Mouse (Mus musculus) kidney, adult 9 months (tissue): ENCODE measurements around the gene Trpv6.

Experiments used
- DNase-seq: peaks from one replicate; pipeline ENCODE4 v3.0.0; 2022

Gene Trpv6

DNA sequence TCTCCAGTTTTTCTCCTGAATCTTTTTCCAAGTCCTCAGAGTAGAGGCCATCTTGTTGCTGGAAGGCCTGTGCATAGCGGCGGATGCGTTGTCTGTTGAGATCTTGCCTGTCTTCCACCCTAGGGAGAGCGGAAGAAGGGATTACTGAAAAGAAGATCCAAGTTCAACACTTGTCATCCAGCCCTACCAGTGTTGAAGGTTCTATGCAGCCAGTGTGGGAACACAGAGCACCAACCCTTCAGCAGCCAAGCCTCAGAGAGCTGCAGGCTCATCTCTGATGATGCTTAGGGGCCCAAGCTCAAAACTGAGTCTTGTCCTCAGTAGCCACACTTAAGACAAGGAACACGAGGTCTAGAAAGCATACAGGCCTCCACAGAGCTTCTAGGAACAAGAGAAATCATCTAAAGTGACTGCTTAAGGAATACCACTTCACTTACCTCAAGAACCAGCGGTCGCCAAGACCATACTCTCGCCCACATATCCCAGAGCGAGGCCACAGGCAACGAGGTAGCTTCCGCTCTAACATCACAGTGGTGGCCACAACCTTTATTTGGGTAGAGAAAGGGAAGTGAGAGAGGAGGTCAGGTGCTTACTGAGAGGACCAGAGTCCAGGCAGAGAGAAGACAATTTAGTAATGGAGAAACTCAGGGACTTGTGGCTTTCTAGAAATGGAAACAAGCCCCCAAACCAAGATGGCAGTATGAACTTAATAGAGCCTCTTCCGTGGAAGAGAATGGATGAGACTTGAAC, 14.8 kb downstream of the Trpv6 start:
- no peak for DNase-seq

DNA sequence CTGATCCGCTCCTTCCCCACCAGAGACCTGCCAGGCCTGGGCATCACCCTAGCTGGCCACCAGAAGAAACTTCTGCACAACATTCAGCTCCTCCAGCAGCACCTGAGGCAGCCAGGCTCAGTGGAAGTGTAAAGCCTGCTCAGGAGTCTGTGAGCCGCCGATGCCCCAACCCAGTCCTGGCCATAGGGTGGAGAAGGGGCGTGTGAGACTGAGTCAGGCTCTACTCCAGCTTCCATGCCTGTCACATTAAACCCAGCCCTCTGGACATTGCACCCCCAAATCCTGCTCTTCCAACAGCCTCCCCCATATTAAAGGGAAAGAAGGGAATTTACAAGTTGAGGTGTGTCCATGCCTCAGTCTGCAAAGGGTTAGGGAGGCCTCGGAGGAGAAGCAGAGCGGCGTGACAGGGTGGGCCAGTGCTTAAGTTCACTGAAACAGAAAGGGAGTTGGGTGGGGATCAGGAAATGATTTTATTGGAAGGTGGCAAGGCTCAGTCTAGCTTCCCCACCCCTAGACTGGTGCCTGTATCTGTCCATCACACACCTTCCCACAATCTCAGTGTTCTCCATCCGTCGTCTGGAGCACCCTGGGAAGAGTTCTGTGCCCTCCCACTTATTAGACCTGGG, 15.9 kb downstream of the Trpv6 start:
- no peak for DNase-seq

DNA sequence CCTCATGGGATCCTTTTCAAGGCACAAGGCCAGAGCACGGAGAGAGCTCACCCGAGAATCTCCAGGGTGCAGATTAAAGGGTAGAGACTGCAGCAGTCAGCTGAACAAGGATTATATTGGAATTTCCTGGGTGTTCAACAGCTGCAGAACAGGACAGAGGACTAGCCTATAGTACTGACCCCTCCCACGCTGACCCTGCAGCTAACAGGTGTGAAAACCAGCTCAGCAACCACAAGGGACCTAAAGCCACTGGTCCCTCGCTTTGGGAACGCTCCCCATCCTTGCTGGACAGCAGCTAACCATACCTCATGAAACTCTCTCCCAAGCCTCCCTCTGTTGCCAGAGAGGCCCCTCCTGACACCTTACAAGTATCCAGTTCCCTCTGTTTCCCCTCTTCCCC, 28.6 kb downstream of the Trpv6 start:
- DNase-seq: no peak

DNA sequence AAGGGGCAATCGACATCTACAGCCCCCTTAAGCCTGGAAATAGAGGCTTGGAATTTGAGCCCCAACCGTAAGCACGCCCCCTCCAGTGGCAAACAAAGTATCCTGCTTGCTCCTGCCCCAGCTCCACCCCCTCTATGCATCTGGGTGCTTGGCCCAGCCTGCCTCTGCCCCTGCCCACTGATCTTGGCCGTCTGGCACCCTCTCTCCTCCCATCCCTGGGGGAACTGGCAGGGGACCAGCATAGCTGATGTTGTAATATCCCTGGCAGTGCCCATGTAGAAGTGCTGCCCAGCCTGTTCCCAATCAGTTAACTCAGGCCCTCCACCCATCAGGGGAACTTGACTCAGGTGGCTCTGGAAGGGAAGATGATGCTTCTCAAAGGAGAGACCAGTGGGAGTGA, 30.0 kb downstream of the Trpv6 start:
- DNase-seq: peak; percentile 18

DNA sequence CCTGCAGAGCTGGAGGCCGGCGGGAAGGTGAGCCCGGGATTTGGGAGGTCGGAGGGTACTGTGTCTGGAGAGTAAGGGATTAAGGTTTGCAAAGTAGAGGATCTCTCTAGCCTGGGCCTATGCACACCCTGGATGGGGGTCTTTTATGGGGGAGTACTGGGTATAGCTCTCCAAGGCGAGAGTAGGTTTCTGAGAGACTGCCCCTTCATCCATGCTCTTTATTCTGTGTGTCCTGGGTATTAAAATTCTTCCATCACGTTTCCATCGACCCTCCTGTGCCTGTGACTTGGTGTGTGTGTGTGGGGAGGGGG, 30.5 kb downstream of the Trpv6 start:
- no peak for DNase-seq

DNA sequence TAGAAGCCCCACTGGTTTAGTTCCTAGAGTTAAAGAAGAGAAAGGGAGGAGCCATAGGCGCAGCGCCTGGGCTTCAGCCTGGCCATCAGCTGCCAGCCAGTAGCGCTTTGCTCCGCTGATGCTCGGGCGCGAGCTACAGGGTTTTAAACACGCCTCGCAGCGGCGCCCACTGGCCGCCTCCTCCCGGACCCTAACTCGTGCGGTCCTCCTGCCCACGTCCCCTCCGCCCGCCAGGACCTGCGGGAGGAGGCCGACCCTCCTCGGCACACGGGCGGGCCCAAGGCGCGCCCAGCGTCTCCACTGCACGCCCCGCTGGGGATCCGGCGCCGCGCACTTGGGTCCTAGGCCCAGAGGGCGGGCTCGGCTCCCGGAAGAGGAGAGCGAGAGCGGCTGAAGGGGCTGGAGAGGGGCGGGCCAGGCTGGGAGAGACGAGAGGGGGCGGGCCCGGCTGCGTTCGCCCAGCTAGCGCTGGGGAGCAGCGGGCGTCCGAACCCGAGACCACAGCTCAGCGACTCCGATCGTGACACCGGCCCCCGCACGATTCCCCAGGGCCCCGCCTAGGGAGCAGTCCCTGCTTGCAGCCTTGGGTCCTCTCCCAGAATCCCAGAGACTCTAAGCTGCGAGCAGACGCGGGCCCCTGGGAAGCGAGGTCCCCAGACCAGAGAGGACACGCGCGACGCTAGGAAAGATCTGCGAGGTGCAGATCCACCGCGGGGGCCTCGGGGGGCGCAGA, 31.0 kb downstream of the Trpv6 start, which contains the start of gene Ephb6:
Ephb6 (plus strand) TSS at position 422 of the 733 bp plus-strand sequence.
- DNase-seq: peak; percentile 15

DNA sequence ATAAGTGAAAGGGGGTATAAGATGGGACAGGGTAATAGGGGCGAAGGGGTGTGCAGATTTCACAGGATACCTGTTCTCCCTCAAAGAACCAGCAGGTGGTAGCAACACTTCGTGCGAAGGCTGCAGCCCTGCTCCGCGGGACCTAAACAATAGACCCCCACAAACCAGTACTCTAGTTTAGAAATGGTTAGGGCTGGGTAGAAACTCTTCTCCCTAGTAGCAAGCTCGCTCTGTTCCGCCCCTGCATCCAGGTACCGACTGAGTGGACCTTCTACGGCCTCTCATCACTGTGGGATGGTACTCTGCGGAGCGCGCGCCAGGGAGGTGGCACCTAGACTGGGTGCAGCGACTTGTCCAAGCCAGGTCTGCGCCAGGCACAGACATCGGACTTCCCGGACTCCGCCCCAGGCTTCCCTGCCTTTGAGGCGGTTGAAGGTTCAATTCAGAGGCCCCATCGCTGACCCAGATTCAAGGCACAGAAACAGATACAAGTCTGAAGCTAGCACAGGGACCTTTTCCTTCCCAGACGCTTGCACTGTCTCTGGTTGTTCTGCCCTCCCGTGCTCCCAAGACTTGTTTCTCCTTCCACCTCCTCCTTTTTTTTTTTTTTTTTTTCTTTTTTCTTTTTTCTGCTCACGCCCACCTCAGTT, 31.7 kb downstream of the Trpv6 start:
- peak; percentile 29 for DNase-seq

DNA sequence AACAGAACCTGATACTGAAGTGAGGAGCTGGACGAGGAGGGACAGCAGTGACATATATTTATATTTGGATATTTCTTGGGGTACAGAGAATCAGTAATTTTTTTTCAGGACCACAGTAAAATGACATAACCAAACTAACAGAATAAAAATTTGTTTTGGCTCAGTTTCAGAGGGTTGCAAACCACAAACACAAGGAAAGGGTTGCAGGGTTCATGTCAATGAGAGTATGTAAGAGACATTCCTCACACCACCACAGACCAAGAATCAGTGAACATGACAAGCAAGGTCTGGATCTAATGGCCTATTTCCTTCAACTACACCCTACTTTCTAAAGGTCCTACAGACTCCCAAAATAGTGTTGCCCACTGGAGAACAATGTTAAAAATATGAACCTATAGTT, 54.0 kb downstream of the Trpv6 start:
- no peak for DNase-seq

DNA sequence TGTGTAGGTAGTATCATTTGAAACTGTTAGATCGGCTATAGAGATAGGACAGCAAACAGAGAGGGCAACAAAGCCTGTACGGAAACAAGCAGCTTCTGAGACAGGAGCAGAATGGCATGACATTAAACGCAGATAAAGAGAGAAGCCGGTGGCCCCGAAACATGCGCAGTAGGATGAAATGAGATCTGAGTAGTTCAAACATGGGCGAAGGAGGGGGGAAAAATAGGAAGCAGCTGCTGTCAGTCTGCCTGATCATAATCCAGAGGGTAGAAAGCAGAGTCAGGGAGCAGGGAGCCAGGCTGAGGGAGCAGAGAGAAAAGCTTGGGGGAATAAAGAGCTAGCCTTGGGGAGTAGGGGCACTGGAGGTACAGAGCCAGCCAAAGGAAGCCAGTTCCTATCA, 54.9 kb downstream of the Trpv6 start:
- DNase-seq: no peak

DNA sequence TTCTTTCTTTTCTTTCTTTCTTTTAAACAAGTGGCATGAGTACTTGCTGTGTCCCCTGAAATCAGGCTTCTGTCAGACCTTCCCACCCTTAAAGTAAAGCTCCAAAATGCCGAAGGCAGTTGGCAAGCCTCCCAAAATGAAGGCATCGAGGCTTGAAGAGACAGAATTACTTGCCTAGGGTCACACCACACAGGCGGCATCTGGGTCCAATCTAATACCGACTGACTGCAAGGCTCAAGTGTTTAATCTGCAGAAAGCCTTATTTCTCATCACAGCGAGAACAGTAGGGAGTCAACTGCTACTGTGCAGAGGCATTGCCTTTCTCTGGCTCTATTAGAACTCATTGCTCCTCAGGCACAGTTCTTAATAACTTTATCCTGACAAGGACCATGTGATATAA, 58.9 kb downstream of the Trpv6 start:
- peak; percentile 7 for DNase-seq

DNA sequence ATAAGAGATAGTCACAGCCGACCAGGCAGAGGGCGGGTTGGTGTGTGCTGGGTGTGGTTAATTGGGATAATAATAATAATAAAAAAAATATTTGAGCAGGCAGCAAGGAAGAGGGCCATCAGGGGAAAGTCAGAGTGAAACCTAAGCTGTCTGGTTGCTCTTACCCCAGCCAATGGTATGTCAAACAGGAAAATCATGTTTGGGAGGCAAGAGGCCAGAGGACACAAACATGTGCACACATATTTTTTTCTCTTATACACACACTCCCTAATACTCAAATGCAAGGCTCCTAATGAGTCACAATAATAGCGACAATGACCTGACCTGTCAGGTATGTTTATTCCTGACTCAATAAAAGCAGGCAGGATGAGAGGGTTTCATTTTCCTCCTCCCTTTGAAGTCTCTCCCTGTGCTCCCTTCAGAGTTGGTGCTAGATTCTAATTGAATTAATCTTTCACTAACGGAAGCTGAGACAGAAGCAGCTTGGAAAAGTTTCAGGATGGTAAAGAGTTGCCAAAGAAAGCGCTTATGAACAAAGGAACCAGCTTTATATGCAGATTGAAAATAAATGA, 59.6 kb downstream of the Trpv6 start:
- DNase-seq: no peak
